In genomic region chr8:8521532-8521931, GRCm38 (mm10) we compare ENCODE assay signal across 12 mouse cellular contexts.
DNase-seq lines count a peak whose midpoint lies in the region; ATAC-seq and TF ChIP-seq lines count a peak whose summit lies in the region.
"Had no signal": no experiment of that assay in that cellular context is flagged by ENCODE, and none has a peak within 500 bp of the region (broad histone marks: within the 10 kb centered on the region; RNA-seq: fewer than 3 reads in every experiment).

No protein-coding gene starts in this region.

- H3K36me3 ChIP-seq in kidney, embryonic 15.5 days, result no peaks in the 10 kb centered on the region
- H3K36me3 ChIP-seq in stomach, embryonic 15.5 days, result no peaks in the 10 kb centered on the region
- no peaks in the 10 kb centered on the region for H3K36me3 ChIP-seq in stomach, postnatal 0 days (ENCODE audit: control insufficient read depth, insufficient read depth, low read length)
- H3K36me3 ChIP-seq in forebrain, embryonic 14.5 days (ENCODE audit: control insufficient read depth, insufficient read depth, low read length), result no peaks in the 10 kb centered on the region

- H3K27me3 ChIP-seq in kidney, embryonic 15.5 days, result no peaks in the 10 kb centered on the region
- H3K27me3 ChIP-seq in stomach, embryonic 15.5 days (replicated peaks), result no peaks in the 10 kb centered on the region
- no peaks in the 10 kb centered on the region for H3K27me3 ChIP-seq in stomach, postnatal 0 days (ENCODE audit: control insufficient read depth, insufficient read depth, low read length)
- no peaks in the 10 kb centered on the region for H3K27me3 ChIP-seq in forebrain, embryonic 14.5 days (replicated peaks; ENCODE audit: control insufficient read depth, insufficient read depth, low read length)

- H3K9me3 ChIP-seq in kidney, embryonic 15.5 days (replicated peaks), result no peaks in the 10 kb centered on the region
- H3K9me3 ChIP-seq in stomach, embryonic 15.5 days, result no peaks in the 10 kb centered on the region
- no peaks in the 10 kb centered on the region for H3K9me3 ChIP-seq in stomach, postnatal 0 days (ENCODE audit: control insufficient read depth, low read length)
- no peaks in the 10 kb centered on the region for H3K9me3 ChIP-seq in forebrain, embryonic 14.5 days (replicated peaks; ENCODE audit: control insufficient read depth, low read length)

- 0 out of 2 replicates have a peak, but pooled peaks cover 13% of the 10 kb centered on the region for H3K4me1 ChIP-seq in kidney, embryonic 15.5 days
- H3K4me1 ChIP-seq in stomach, embryonic 15.5 days, result no peaks in the 10 kb centered on the region; the same call in 1 of the 2 replicates
- H3K4me1 ChIP-seq in stomach, postnatal 0 days (replicated peaks; ENCODE audit: control insufficient read depth, insufficient read depth), result no peaks in the 10 kb centered on the region
- H3K4me1 ChIP-seq in forebrain, embryonic 14.5 days (ENCODE audit: control insufficient read depth, insufficient read depth, low read length), result no peaks in the 10 kb centered on the region

- TF ChIP-seq EP300 in stomach, postnatal 0 days (optimal IDR thresholded peaks at IDR 0.05), result no peak

- H3K27ac ChIP-seq in kidney, embryonic 15.5 days, result no peak overlapping the region; the same call in 1 of the 2 replicates
- H3K27ac ChIP-seq in stomach, embryonic 15.5 days, result no peak overlapping the region
- H3K27ac ChIP-seq in stomach, postnatal 0 days (replicated peaks), result no peak overlapping the region
- no peak overlapping the region for H3K27ac ChIP-seq in forebrain, embryonic 14.5 days (ENCODE audit: low read depth, low read length)

- H3K9ac ChIP-seq in kidney, embryonic 15.5 days, result no peak overlapping the region
- H3K9ac ChIP-seq in stomach, embryonic 15.5 days, result no peak overlapping the region
- H3K9ac ChIP-seq in stomach, postnatal 0 days (ENCODE audit: low read length), result no peak overlapping the region
- H3K9ac ChIP-seq in forebrain, embryonic 14.5 days (ENCODE audit: low read length), result no peak overlapping the region

- H3K4me2 ChIP-seq in kidney, embryonic 15.5 days, result no peak overlapping the region
- no peak overlapping the region for H3K4me2 ChIP-seq in stomach, embryonic 15.5 days
- H3K4me2 ChIP-seq in stomach, postnatal 0 days (replicated peaks; ENCODE audit: low read depth), result no peak overlapping the region
- H3K4me2 ChIP-seq in forebrain, embryonic 14.5 days (ENCODE audit: low read length), result no peak overlapping the region

- peak; percentile 69 for ATAC-seq in kidney, embryonic 15.5 days (replicated peaks; ENCODE audit: low FRiP score)
- peak; percentile 14; the same call in 1 of the 2 replicates for ATAC-seq in stomach, embryonic 15.5 days (ENCODE audit: insufficient read depth, low FRiP score, low read depth)
- ATAC-seq in stomach, postnatal 0 days (ENCODE audit: low FRiP score, low TSS enrichment), result no peak
- ATAC-seq in forebrain, embryonic 14.5 days, result peak; percentile 34; the same call in 1 of the 2 replicates
- ATAC-seq: inflammation-experienced regulatory T-cells, adult 6 months had no signal

- no peak for DNase-seq in kidney, adult 18-20 months
- DNase-seq in stomach, postnatal 0 days (ENCODE audit: low spot score), result no peak
- no peak for DNase-seq in forebrain, embryonic 14.5 days (ENCODE audit: low spot score)
- no peak for DNase-seq in gastrocnemius, postnatal 10 days
- DNase-seq in adrenal gland, adult (ENCODE audit: inconsistent age in 2 of 2, low spot score in 1 of 2), result no peak
- DNase-seq: cerebellum, adult 9-11 months; gastrocnemius, postnatal 36 days; lung, postnatal 14 days; thymus, postnatal 25 days had no signal

- no peak overlapping the region for H3K4me3 ChIP-seq in kidney, embryonic 15.5 days (replicated peaks)
- no peak overlapping the region for H3K4me3 ChIP-seq in stomach, embryonic 15.5 days (replicated peaks)
- H3K4me3 ChIP-seq in stomach, postnatal 0 days (ENCODE audit: low read depth, low read length), result no peak overlapping the region
- H3K4me3 ChIP-seq in forebrain, embryonic 14.5 days (ENCODE audit: low read depth, low read length), result no peak overlapping the region

- TF ChIP-seq CTCF in stomach, postnatal 0 days (IDR thresholded peaks at IDR 0.05; ENCODE audit: low read depth), result no peak

- 80% methylated on average over 1 of the region's 1 CpGs for WGBS in kidney, embryonic 15.5 days
- WGBS in stomach, embryonic 15.5 days, result 78% methylated on average over 1 of the region's 1 CpGs
- WGBS in stomach, postnatal 0 days, result 91% methylated on average over 1 of the region's 1 CpGs
- 88% methylated on average over 1 of the region's 1 CpGs for WGBS in forebrain, embryonic 14.5 days
